Mouse (Mus musculus): ENCODE data around the gene Ebi3.

Ebi3 gene

DNA sequence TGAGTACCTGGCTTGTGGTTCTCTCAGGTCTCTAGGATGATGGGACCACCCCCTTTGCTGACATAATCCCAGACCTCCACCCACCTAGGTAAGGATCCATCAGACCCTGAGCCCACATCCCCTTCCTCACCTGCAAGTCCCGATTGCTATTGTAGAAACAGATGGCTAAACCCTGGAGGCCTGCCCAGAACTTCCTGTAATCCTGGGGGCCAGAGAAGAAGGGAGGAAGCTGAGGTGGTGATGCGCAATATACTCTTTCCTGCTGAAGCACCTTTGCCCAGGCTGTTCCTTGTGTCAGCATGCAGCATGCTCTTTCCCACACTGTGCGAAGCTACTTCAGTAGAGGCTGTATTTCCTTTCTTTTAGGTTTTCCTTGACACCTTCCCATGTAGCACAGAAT is 50.6 kb downstream of the Ebi3 start:
- DNase-seq (ENCODE audit: low spot score in 2 of 2), result no peak

DNA sequence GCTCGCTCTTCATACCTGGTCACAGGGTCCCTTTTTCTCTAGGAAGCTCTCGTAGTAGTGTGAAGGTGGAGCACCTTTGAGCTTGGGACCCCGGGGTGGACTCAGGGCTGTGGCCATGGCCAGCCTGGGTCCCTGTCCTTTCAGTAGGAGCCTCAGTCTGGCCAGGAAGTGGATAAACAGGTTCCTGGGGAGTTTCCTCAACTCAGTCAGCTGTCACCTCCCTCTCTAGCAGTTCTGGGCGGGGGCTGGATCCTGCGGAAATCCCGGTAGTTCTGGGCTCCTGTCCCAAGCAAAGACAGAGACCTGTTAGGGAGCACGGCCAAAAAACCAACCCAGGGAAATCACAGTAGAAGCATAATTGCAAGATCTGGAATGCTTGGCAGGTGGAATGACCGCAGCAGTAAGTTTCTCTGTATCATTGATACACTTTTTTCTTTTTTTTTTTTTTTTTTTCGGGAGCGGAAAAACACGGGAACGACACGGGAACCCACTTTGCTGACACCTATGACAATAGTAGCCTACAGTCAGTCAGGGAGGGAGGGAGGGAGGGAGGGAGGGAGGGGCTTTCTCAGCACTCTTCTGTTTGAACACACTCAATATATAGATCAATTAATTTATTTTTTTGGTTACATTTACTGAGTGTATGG is 53.1 kb downstream of the Ebi3 start, which contains the start of the genes Stap2 and Mpnd:
Gene Stap2 (minus strand): TSS at position 170 of the 647 bp plus-strand sequence.
Gene Mpnd (plus strand): TSS at position 297 of the 647 bp plus-strand sequence.
- no peak for DNase-seq (ENCODE audit: low spot score in 2 of 2)
